In the genomic region with DNA sequence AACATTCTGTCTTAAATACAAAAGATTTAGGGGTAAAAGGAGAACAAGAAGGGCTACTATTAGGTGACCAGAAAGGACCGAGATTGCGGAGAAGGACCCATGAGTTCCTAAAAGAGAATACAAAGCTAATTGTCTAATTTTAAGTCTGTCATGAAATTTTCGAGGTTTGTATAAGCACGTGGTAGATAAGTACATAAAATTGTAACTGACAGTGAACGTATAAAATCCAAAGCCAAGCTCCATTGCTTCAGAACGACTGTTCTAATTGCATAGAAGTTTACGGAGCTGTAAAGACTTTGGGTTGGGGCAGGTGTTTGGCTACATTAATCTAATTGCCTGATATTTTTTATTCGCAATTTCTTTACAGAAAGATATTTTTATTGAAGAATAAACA, we compare ENCODE assay signal across 8 mouse cellular contexts. TPM values are rescaled to one million over a fixed set of nuclear protein-coding genes. Genes with fewer than 3 reads are reported as not detected.
A peak's percentile ranks its signal among the peaks of the same experiment; 100 is the strongest.
DNase-seq lines count a peak whose midpoint lies in the region; ATAC-seq lines count a peak whose summit lies in the region.

A gene (plus strand): TSS at position 276 of the 394 bp plus-strand sequence.

- H3K9ac ChIP-seq in heart, embryonic 12.5 days: peak within 1 kb of the TSS; percentile 99

- H3K27me3 ChIP-seq in heart, embryonic 12.5 days (replicated peaks): 0 out of 2 replicates have a peak, but pooled peaks cover 4% of the 10 kb centered on the region

- no peak for ATAC-seq in heart, embryonic 12.5 days (ENCODE audit: insufficient number of reproducible peaks, low FRiP score)
- ATAC-seq in monocyte, adult 5-6 weeks (replicated peaks; ENCODE audit: insufficient number of reproducible peaks, low FRiP score, low TSS enrichment, poor library complexity, severe bottlenecking): no peak

- H3K4me3 ChIP-seq in heart, embryonic 12.5 days: peak within 1 kb of the TSS; percentile 77

- H3K4me1 ChIP-seq in heart, embryonic 12.5 days (replicated peaks): peaks cover 9% of the 10 kb centered on the region

- 13% methylated on average over 8 of the region's 8 CpGs for WGBS in heart, embryonic 12.5 days

- intact Hi-C loops in left cerebral cortex, postnatal 10 days (cut with DNase I): no loop called here

- H3K36me3 ChIP-seq in heart, embryonic 12.5 days: no peaks in the 10 kb centered on the region

- H3K4me2 ChIP-seq in heart, embryonic 12.5 days: peak within 1 kb of the TSS; percentile 73

- H3K9me3 ChIP-seq in heart, embryonic 12.5 days (replicated peaks): no peaks in the 10 kb centered on the region

- DNase-seq in left cerebral cortex, adult 18-20 months (ENCODE audit: low spot score in 2 of 2): no peak
- no peak for DNase-seq in left cerebral cortex, adult 11 months (ENCODE audit: low spot score)
- DNase-seq in adrenal gland, postnatal 36 days: no peak
- DNase-seq in left cerebral cortex, postnatal 10 days (ENCODE audit: extremely low spot score in 1 of 2, low spot score in 2 of 2): no peak
- DNase-seq in right cerebral cortex, adult 2 months (ENCODE audit: low spot score in 2 of 2): no peak
- no peak for DNase-seq in frontal cortex, postnatal 36 days (ENCODE audit: low spot score in 2 of 2)

- peak within 1 kb of the TSS; percentile 95 for H3K27ac ChIP-seq in heart, embryonic 12.5 days (ENCODE audit: poor library complexity, severe bottlenecking)

RNA-seq across cellular contexts. Expression of the gene that starts here (rescaled TPM):
- total RNA-seq in left cerebral cortex, adult 18-20 months (2021): 10 to 100 TPM; 23.2 to 26.1 TPM
- total RNA-seq in adrenal gland, postnatal 36 days (2021): 10 to 100 TPM; 19.0 to 24.1 TPM
- 23.8 and 28.4 TPM in 2 replicates for polyA plus RNA-seq in heart, embryonic 12.5 days (2016; fragmentation: Nextera tagmentation; extraction: Ambion mirVana)
- 10 to 100 TPM; 27.5 to 28.1 TPM for total RNA-seq in left cerebral cortex, postnatal 10 days (2021)
- total RNA-seq in monocyte, adult 5-6 weeks (2017): 29.7 to 52.8 TPM (median 33.2 TPM) in 3 replicates
